In the genomic region with DNA sequence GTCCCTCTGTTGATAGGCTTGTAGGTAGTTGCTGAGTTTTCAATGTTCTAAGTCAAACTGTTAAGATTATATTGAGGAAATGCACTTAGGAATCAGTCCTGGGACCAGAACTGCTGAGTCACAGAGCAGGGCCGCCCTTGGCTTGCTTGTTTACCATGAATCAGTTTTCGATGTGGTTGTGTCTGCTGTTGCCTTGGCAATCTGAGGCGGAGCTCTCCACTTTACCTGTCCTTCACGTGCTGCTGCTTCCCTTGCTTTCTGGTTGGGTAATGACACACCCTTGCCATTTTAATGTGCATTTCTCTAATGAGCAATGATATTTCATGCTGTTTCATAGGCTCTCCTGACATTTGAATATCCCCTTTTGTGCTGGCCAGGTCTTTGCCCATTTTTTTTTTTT, we compare ENCODE assay signal across 11 mouse cellular contexts.
DNase-seq lines count a peak whose midpoint lies in the region; ATAC-seq and TF ChIP-seq lines count a peak whose summit lies in the region.
"Had no signal": no experiment of that assay in that cellular context is flagged by ENCODE, and none has a peak within 500 bp of the region (broad histone marks: within the 10 kb centered on the region; RNA-seq: fewer than 3 reads in every experiment).

No protein-coding gene starts in this region.

- WGBS in heart, embryonic 12.5 days: 43% methylated on average over 4 of the region's 4 CpGs
- WGBS in midbrain, postnatal 0 days: 64% methylated on average over 4 of the region's 4 CpGs
- WGBS in forebrain, embryonic 15.5 days: 58% methylated on average over 4 of the region's 4 CpGs

- TF ChIP-seq POLR2A in MEL (IDR thresholded peaks at IDR 0.05; ENCODE audit: control insufficient read depth in 1 of 2, insufficient read depth in 1 of 2, low read depth in 1 of 2, low read length in 2 of 2, poor library complexity in 1 of 2): no peak

- TF ChIP-seq RAD21 in MEL (IDR thresholded peaks at IDR 0.05; ENCODE audit: low read depth, low read length): no peak

- no peak for DNase-seq in heart, postnatal 4 days
- peak; percentile 73 for DNase-seq in MEL (ENCODE audit: low read depth, low spot score)
- peak; percentile 76 for DNase-seq in lung, postnatal 36 days
- DNase-seq in layer of hippocampus, adult 11-12 months (ENCODE audit: low spot score): no peak
- DNase-seq in midbrain, postnatal 0 days (ENCODE audit: low spot score): no peak
- DNase-seq: heart, adult 18-20 months had no signal

- TF ChIP-seq EP300 in MEL (IDR thresholded peaks at IDR 0.05; ENCODE audit: low read depth in 1 of 2, low read length in 2 of 2): peak in 1 of 2 experiments; percentile 44; a peak in 1 of 4 replicates

- no peak for TF ChIP-seq CTCF in MEL (IDR thresholded peaks at IDR 0.05 in 2 of 3, conservative IDR thresholded peaks at IDR 0.05 in 1 of 3; ENCODE audit: control insufficient read depth in 1 of 3, insufficient read depth in 1 of 3, low read depth in 2 of 3, low read length in 3 of 3, poor library complexity in 1 of 3, severe bottlenecking in 1 of 3)
- TF ChIP-seq CTCF in midbrain, postnatal 0 days (IDR thresholded peaks at IDR 0.05): no peak

- H3K27ac ChIP-seq in heart, embryonic 12.5 days (ENCODE audit: poor library complexity, severe bottlenecking): no peak overlapping the region
- no peak overlapping the region for H3K27ac ChIP-seq in MEL (ENCODE audit: control insufficient read depth, low read depth, low read length)
- H3K27ac ChIP-seq in midbrain, postnatal 0 days (ENCODE audit: low read depth, low read length): no peak overlapping the region
- H3K27ac ChIP-seq in forebrain, embryonic 15.5 days (replicated peaks): no peak overlapping the region
- H3K27ac ChIP-seq: limb, embryonic 12.5 days had no signal

- H3K4me1 ChIP-seq in heart, embryonic 12.5 days (replicated peaks): no peaks in the 10 kb centered on the region
- H3K4me1 ChIP-seq in MEL (ENCODE audit: control insufficient read depth in 1 of 2, insufficient read depth in 2 of 2, low read length in 2 of 2): peaks cover 0 to 3% of the 10 kb centered on the region in 2 experiments; a peak in 3 of 4 replicates
- no peaks in the 10 kb centered on the region for H3K4me1 ChIP-seq in midbrain, postnatal 0 days (ENCODE audit: insufficient read depth, low read length)
- no peaks in the 10 kb centered on the region for H3K4me1 ChIP-seq in forebrain, embryonic 15.5 days

- H3K4me2 ChIP-seq in heart, embryonic 12.5 days: no peak overlapping the region
- no peak overlapping the region for H3K4me2 ChIP-seq in midbrain, postnatal 0 days (ENCODE audit: low read depth, low read length, poor library complexity, severe bottlenecking)
- no peak overlapping the region for H3K4me2 ChIP-seq in forebrain, embryonic 15.5 days (replicated peaks)
- H3K4me2 ChIP-seq: limb, embryonic 12.5 days had no signal

- no peak overlapping the region for H3K4me3 ChIP-seq in heart, embryonic 12.5 days
- no peak overlapping the region for H3K4me3 ChIP-seq in MEL (ENCODE audit: control insufficient read depth in 1 of 2, insufficient read depth in 1 of 2, low read depth in 2 of 2, low read length in 2 of 2)
- no peak overlapping the region for H3K4me3 ChIP-seq in midbrain, postnatal 0 days (ENCODE audit: low read depth, low read length)
- H3K4me3 ChIP-seq in forebrain, embryonic 15.5 days: no peak overlapping the region
- H3K4me3 ChIP-seq: limb, embryonic 12.5 days had no signal

- peak; percentile 82 for ATAC-seq in heart, embryonic 12.5 days (ENCODE audit: insufficient number of reproducible peaks, low FRiP score)
- ATAC-seq in granulocyte monocyte progenitor cell, adult 5-6 weeks (replicated peaks; ENCODE audit: poor library complexity, severe bottlenecking): peak; percentile 76
- ATAC-seq in midbrain, postnatal 0 days (ENCODE audit: low FRiP score): no peak
- no peak for ATAC-seq in forebrain, embryonic 15.5 days (replicated peaks)
- ATAC-seq: inflammation-experienced regulatory T-cells, adult 6 months had no signal

- no peaks in the 10 kb centered on the region for H3K36me3 ChIP-seq in heart, embryonic 12.5 days
- H3K36me3 ChIP-seq in MEL (ENCODE audit: control insufficient read depth in 1 of 2, insufficient read depth in 2 of 2, low read length in 2 of 2): peaks cover 0 to 3% of the 10 kb centered on the region in 2 experiments; a peak in 1 of 4 replicates
- no peaks in the 10 kb centered on the region for H3K36me3 ChIP-seq in midbrain, postnatal 0 days (ENCODE audit: insufficient read depth, low read length)
- H3K36me3 ChIP-seq in forebrain, embryonic 15.5 days: no peaks in the 10 kb centered on the region
- H3K36me3 ChIP-seq: limb, embryonic 12.5 days had no signal

- H3K79me2 ChIP-seq in MEL (ENCODE audit: control insufficient read depth, insufficient read depth, low read length, poor library complexity): no peaks in the 10 kb centered on the region

- H3K9ac ChIP-seq in heart, embryonic 12.5 days: no peak overlapping the region
- H3K9ac ChIP-seq in MEL (ENCODE audit: control insufficient read depth, low read depth, low read length, poor library complexity, severe bottlenecking): no peak overlapping the region
- no peak overlapping the region for H3K9ac ChIP-seq in midbrain, postnatal 0 days (replicated peaks; ENCODE audit: low read length, poor library complexity, severe bottlenecking)
- H3K9ac ChIP-seq in forebrain, embryonic 15.5 days (replicated peaks): no peak overlapping the region
- H3K9ac ChIP-seq: limb, embryonic 12.5 days had no signal

- H3K9me3 ChIP-seq in heart, embryonic 12.5 days (replicated peaks): no peaks in the 10 kb centered on the region
- H3K9me3 ChIP-seq in MEL (replicated peaks; ENCODE audit: insufficient read depth, low read length): no peaks in the 10 kb centered on the region
- no peaks in the 10 kb centered on the region for H3K9me3 ChIP-seq in midbrain, postnatal 0 days (ENCODE audit: low read length)
- no peaks in the 10 kb centered on the region for H3K9me3 ChIP-seq in forebrain, embryonic 15.5 days
- H3K9me3 ChIP-seq: limb, embryonic 12.5 days had no signal

- no peaks in the 10 kb centered on the region for H3K27me3 ChIP-seq in heart, embryonic 12.5 days (replicated peaks)
- H3K27me3 ChIP-seq in MEL (ENCODE audit: control insufficient read depth in 1 of 2, insufficient read depth in 2 of 2, low read length in 2 of 2): no peaks in the 10 kb centered on the region
- H3K27me3 ChIP-seq in midbrain, postnatal 0 days (ENCODE audit: insufficient read depth, low read length): no peaks in the 10 kb centered on the region
- no peaks in the 10 kb centered on the region for H3K27me3 ChIP-seq in forebrain, embryonic 15.5 days
- H3K27me3 ChIP-seq: limb, embryonic 12.5 days had no signal

TF ChIP-seq in MEL, 35 proteins besides CTCF, POLR2A, EP300 and RAD21 (continues in another document):
- TF ChIP-seq RCOR1 (IDR thresholded peaks at IDR 0.05; ENCODE audit: low read depth, low read length): no peak
- no peak for TF ChIP-seq HCFC1 (IDR thresholded peaks at IDR 0.05; ENCODE audit: low read depth, low read length)
- no peak for TF ChIP-seq USF1 (IDR thresholded peaks at IDR 0.05; ENCODE audit: low read depth, low read length)
- TF ChIP-seq MEF2A (IDR thresholded peaks at IDR 0.05; ENCODE audit: extremely low read depth, insufficient replicate concordance, low read depth, low read length, poor library complexity, severe bottlenecking): no peak
- peak; percentile 23; the same call in 1 of the 2 replicates for TF ChIP-seq MAFK (IDR thresholded peaks at IDR 0.05; ENCODE audit: borderline replicate concordance, low read depth, low read length)
- TF ChIP-seq SMC3 (IDR thresholded peaks at IDR 0.05; ENCODE audit: low read depth, low read length): no peak
- no peak for TF ChIP-seq ELF1 (IDR thresholded peaks at IDR 0.05; ENCODE audit: low read depth, low read length)
- no peak for TF ChIP-seq MAZ (IDR thresholded peaks at IDR 0.05; ENCODE audit: low read depth, low read length)
- no peak for TF ChIP-seq CHD2 (IDR thresholded peaks at IDR 0.05; ENCODE audit: low read length)
- no peak for TF ChIP-seq UBTF (IDR thresholded peaks at IDR 0.05; ENCODE audit: borderline replicate concordance, insufficient read depth, low read depth, low read length)
- no peak for TF ChIP-seq POLR2AphosphoS2 (IDR thresholded peaks at IDR 0.05; ENCODE audit: low read length)
- no peak for TF ChIP-seq ZNF384 (IDR thresholded peaks at IDR 0.05; ENCODE audit: low read depth, low read length)
- TF ChIP-seq POLR2AphosphoS5 (IDR thresholded peaks at IDR 0.05; ENCODE audit: borderline replicate concordance, low read depth, low read length): no peak
- no peak for TF ChIP-seq MYB (IDR thresholded peaks at IDR 0.05; ENCODE audit: low read depth, low read length)
- no peak for TF ChIP-seq TBP (IDR thresholded peaks at IDR 0.05; ENCODE audit: low read depth, low read length)
- no peak for TF ChIP-seq NRF1 (IDR thresholded peaks at IDR 0.05; ENCODE audit: insufficient read depth, low read depth, low read length, poor library complexity, severe bottlenecking)
- TF ChIP-seq ZMIZ1 (IDR thresholded peaks at IDR 0.05; ENCODE audit: low read depth, low read length): no peak
- no peak for TF ChIP-seq MAX (IDR thresholded peaks at IDR 0.05; ENCODE audit: low read length)
- TF ChIP-seq TAL1 (IDR thresholded peaks at IDR 0.05; ENCODE audit: low read length): no peak
- TF ChIP-seq ETS1 (IDR thresholded peaks at IDR 0.05; ENCODE audit: low read depth, low read length): peak; percentile 14; the same call in 1 of the 2 replicates
- no peak for TF ChIP-seq TCF12 (IDR thresholded peaks at IDR 0.05; ENCODE audit: low read depth, low read length)
- no peak for TF ChIP-seq CHD1 (IDR thresholded peaks at IDR 0.05; ENCODE audit: low read depth, low read length)
- no peak for TF ChIP-seq ZC3H11A (IDR thresholded peaks at IDR 0.05; ENCODE audit: low read depth, low read length)
- TF ChIP-seq JUND (IDR thresholded peaks at IDR 0.05; ENCODE audit: low read depth, low read length): no peak
- no peak for TF ChIP-seq NELFE (IDR thresholded peaks at IDR 0.05; ENCODE audit: low read depth, low read length)
- TF ChIP-seq USF2 (IDR thresholded peaks at IDR 0.05; ENCODE audit: borderline replicate concordance in 1 of 2, insufficient read depth in 1 of 2, low read depth in 1 of 2, low read length in 2 of 2): no peak
- TF ChIP-seq E2F4 (IDR thresholded peaks at IDR 0.05; ENCODE audit: borderline replicate concordance, low read depth, low read length): no peak
- TF ChIP-seq GATA1 (IDR thresholded peaks at IDR 0.05; ENCODE audit: low read depth, low read length): no peak
- TF ChIP-seq MYC (IDR thresholded peaks at IDR 0.05; ENCODE audit: low read depth, low read length): no peak
- peak; percentile 46; the same call in 1 of the 2 replicates for TF ChIP-seq BHLHE40 (IDR thresholded peaks at IDR 0.05; ENCODE audit: borderline replicate concordance, low read depth, low read length)
- TF ChIP-seq KAT2A (conservative IDR thresholded peaks at IDR 0.05; ENCODE audit: low read depth, low read length): no peak
- peak; percentile 56 for TF ChIP-seq SIN3A (IDR thresholded peaks at IDR 0.05; ENCODE audit: low read length)

Comparison
In these comparisons a context has a peak if more than half of its experiments do, and no peak if none do; other contexts are left out.
1. ATAC-seq: peak in heart, embryonic 12.5 days (single experiment) and granulocyte monocyte progenitor cell, adult 5-6 weeks (single experiment); none in midbrain, postnatal 0 days (single experiment) and forebrain, embryonic 15.5 days (single experiment).
2. DNase-seq: peak in MEL (single experiment) and lung, postnatal 36 days (single experiment); none in heart, postnatal 4 days (single experiment), layer of hippocampus, adult 11-12 months (single experiment) and midbrain, postnatal 0 days (single experiment).